Mouse (Mus musculus): Measurements from ENCODE around the gene Dusp18.

Dusp18 gene

GRCm38 (mm10) chr11:3894406-3895281 is at the start of gene Dusp18, which contains the start of gene 4921536K21Rik:
Dusp18 (plus strand) TSS chr11:3895240.
4921536K21Rik (minus strand) TSS chr11:3895098.
- peak; percentile 96 for DNase-seq

GRCm38 (mm10) chr11:3846351-3846750 is 48.7 kb upstream of the Dusp18 start:
- no peak for DNase-seq

DNA sequence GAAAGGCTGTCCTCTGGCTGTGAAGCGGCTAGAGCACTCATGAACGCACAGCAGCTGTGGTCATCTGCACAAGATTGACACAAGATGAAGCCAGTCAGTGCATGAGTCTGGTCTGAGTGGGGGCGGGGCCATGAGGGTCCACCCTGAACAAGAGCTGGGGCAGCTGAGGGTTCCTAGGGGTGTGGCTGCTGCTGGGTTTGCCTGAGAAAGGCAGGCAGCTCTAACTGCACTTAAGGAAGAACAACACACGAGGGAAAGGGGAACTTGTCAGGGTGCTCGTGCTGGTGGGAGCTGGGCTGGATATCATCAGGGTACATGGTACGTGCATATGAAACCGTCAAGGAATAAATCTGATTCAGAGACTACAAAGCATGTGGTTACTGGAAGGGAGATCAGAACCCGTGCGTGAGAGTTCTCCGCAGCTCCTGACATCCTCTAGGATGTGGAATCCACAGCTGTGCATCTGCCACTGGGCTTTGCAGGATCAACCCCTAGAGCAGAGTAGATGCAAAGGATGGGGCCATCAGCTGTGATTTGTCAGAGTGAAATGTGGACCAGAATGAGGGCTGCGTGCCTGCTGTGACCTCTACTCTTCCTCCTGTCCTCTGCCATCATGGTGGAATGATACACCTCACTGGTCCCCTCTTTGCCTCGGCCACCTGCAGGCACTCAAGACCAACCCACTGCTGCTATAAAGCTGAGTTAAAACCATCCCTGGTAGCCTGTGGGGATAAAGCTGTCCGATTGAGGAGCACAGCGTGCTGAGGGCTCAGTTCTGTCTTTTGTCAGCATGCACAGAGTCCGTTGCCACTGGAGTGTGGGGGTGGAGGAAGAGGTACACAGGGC is 45.3 kb upstream of the Dusp18 start:
- DNase-seq = no peak

- no peak for DNase-seq
Measured at GRCm38 (mm10) chr11:3850315-3850614, 44.8 kb upstream of the Dusp18 start.

DNA sequence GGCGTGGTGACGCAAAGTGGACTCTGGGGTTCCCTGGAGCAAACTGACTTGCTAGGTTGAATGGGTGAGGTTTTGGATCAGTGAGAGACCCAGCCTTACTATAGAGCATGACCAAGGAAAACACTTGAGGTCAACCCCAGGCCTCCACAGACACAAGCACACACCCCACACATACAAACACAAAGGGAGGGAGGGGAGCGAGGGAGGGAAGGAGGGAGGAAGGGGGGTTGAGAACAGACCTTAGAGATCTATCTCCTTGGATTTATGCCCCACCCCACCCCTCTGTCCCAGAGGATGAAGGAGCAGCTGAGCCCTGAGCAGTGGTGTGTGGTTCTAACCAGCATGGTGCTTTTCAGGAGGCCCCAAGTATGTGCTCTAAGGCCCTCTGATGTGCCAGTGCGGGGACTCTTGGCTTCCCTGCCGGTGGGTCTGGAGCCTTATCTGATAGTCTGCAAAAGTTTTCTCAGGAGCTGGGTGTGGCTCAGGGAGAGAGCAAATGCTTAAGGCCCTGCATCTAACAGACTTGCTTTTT is 44.2 kb upstream of the Dusp18 start:
- no peak for DNase-seq

DNA sequence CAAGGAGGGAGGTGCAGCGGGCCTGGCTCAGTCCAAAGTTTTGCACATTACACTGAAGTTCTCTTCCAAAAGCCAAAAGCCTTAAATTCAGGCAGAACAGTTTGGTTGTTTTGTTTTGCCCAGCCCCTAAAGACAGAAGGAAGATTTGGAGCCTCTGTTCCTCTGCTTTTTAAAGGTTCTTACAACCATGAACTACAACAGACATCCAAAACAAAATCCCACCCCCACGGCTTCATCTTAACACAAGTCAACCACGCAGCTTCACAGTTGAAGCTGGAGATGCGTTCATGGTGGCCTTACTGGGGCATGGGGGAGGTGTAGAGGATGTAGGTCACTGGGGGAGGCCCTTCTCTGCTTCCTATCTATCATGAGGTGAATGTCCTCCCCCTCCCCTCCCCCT is 43.2 kb upstream of the Dusp18 start:
- no peak for DNase-seq

GRCm38 (mm10) chr11:3853031-3853430 is 42.0 kb upstream of the Dusp18 start:
- no peak for DNase-seq

DNA sequence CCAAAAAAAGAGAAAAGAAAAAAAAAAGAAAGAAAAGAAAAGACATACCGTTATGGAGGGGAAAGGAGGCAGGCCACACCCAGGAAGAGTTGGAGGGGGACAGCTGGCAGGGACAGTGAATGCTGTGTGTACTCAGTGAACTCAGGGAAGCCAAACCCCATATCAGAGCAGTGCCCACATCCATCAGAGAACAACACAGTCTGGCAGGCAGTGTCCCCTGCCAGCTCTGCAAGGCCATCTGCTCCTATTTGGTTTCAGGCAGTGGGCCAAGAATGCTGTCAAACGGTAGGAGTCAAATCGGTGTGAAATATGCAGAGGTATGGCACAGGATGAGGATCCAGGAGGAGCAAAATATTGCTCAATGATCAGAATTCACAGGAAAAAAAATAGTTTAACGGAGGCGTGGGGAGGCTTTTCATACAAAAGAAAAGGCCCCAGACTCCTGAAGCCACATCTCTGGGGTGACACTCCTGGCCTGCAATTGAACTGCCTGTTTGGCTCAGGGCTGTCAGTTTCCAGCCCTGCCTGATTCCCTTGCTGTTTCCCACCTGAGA is 41.5 kb upstream of the Dusp18 start:
- no peak for DNase-seq

DNA sequence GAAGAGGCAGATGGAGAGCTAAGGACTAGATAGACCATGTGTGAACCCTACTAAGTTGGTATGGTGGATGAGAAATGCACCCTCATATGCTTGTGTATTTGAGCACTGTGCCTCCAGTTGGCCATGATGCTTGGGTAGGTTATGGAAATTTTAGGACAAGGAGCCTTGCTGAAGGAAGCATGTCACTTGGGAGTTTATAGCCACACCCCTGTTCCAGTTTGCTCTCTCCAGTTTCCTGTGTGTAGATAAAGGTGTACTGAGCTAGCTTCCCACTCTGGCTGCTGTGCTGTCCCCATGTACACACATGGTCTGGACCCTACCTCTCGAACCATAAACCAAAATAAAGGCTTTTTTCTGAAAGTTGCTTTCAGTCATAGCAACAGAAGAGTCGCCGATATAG is 40.9 kb upstream of the Dusp18 start:
- no peak for DNase-seq

- no peak for DNase-seq
Measured at GRCm38 (mm10) chr11:3855846-3856245, 39.2 kb upstream of the Dusp18 start.

GRCm38 (mm10) chr11:3857902-3858301 is 37.1 kb upstream of the Dusp18 start:
- DNase-seq = no peak

- DNase-seq = no peak
Measured at GRCm38 (mm10) chr11:3859778-3860177, 35.3 kb upstream of the Dusp18 start.

DNA sequence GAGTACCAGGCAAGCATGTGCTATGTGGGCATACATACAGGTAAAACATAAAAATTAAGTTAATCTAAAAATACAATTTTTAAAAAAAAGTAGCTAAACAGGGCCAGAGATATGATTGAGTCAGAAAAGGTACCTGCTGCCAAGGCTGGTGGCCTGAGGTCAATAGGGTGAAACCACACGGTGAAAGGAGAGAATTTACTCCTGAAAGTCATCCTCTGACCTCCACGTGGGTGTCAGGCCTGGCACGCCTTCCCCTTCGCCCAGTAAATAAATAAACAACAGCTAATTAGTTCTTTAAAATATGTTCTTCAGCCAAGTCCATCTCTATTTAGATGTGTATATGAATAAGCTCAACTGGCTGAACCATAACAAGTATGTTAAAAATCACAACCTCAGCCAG is 34.7 kb upstream of the Dusp18 start:
- no peak for DNase-seq

- DNase-seq = no peak
Measured at GRCm38 (mm10) chr11:3862661-3863453, 32.2 kb upstream of the Dusp18 start.

GRCm38 (mm10) chr11:3863454-3864112 is 31.5 kb upstream of the Dusp18 start, which contains the start of gene Osbp2:
Osbp2 (minus strand) TSS chr11:3863903.
- peak; percentile 85 for DNase-seq

GRCm38 (mm10) chr11:3864343-3864742 is 30.7 kb upstream of the Dusp18 start:
- DNase-seq = peak; percentile 30

DNA sequence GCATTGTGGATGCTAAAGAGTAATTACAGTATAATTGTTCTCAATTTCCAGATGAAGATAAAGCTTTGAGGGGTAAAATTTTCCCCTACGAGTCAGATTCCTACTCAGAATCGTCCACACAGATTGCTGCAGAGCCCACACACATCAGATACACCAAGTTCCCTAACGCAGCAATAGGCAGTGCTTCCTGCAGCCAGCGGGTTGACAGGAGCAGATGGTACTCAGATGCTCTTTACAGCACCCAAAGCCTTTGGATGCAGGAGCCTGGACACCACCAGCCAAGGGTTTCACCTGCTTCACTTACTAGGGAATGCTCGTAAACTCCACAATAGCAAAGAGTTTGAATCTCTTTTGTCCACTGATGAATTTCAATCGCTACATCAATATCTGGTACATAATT is 18.6 kb upstream of the Dusp18 start:
- DNase-seq = no peak

- DNase-seq = no peak
Measured at GRCm38 (mm10) chr11:3878660-3879059, 16.4 kb upstream of the Dusp18 start.

- peak; percentile 83 for DNase-seq
Measured at GRCm38 (mm10) chr11:3879836-3880235, 15.2 kb upstream of the Dusp18 start.

DNA sequence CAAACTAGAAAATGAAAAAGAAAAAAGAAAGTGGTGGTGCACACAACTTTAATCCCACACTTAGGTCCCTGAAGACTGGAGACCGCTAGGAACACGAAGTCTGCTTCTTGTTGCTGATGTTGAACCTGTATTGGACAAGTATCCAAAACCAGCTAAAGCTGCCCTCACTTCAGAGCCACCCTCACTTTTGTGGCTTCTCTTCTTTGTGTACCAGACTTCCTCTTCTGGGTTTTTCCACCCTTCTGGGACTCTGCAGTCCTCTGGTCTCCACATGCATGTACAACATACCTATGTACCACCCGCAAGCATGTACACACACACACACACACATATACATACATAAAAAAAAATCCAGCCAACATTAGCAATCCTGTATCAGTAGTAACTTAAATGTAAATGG is 11.3 kb upstream of the Dusp18 start:
- DNase-seq = no peak

DNA sequence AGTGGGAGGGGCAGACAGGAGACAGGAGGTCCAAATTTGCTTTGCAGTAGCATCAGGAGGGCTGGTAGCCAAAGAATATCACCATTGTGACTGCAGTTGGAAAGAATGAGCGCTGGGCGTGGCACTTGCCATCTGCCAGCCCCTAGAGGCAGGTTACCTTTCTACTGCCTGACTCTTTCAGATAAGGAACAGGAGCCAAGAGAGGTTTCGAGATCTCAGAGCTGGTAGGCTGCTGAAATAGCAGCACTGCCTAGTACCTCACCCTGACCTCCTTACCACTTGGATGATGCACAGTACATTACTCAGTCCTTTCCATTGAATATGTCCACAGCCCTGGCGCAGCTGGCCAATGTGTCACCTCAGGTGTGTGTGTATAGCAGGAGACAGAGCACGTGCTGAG is 7.7 kb upstream of the Dusp18 start:
- DNase-seq = no peak

GRCm38 (mm10) chr11:3893970-3894369 is 1.1 kb upstream of the Dusp18 start:
- no peak for DNase-seq

Measured in embryo, embryonic 11 days (tissue).